Mouse (Mus musculus): Measurements from ENCODE around the gene Chka. TPM values are rescaled to one million over a fixed set of nuclear protein-coding genes. Genes with fewer than 3 reads are reported as not detected.

Gene Chka
- total and polyA plus RNA-seq, 3 experiments = 9.5 to 12.5 (median 10.7) TPM

DNA sequence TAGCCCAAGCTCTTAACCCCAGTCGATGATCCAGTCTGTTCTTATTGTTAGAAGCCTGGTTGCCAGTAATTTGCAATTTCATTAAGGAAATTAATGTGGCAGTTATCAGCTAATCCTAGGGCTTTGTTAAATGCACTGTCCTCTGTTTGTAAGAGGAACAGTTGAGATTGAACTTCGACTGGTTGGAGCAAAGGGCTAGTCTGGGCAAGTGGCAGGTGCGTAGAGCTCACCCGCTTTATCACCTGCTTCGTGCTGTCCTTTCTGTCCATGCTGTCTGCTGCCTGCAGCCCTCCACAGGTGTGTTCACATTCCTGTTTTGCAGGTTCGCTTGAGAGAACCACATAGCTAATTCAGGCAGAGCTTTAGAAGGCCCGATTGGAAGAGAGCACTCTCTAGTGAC lies 23.5 kb downstream of the Chka start:
- H3K36me3 ChIP-seq (ENCODE audit: control insufficient read depth, insufficient read depth, low read length) = no peaks in the 10 kb centered on the region
- no peaks in the 10 kb centered on the region for H3K4me1 ChIP-seq (ENCODE audit: control insufficient read depth, insufficient read depth, low read length)
- no peak overlapping the region for H3K27ac ChIP-seq
- H3K27me3 ChIP-seq (ENCODE audit: control insufficient read depth, insufficient read depth, low read length) = no peaks in the 10 kb centered on the region
- H3K9ac ChIP-seq (ENCODE audit: low read depth, low read length) = no peak overlapping the region
- no peak overlapping the region for H3K4me3 ChIP-seq
- intact Hi-C loops (cut with DNase I) = no loop called here
- WGBS = 87% methylated on average over 7 of the region's 7 CpGs
- no peaks in the 10 kb centered on the region for H3K79me2 ChIP-seq (replicated peaks; ENCODE audit: control insufficient read depth, insufficient read depth, low read length)
- TF ChIP-seq EP300 (IDR thresholded peaks at IDR 0.05; ENCODE audit: insufficient read depth, low read depth, low read length) = no peak
- no peak for DNase-seq

- no peaks in the 10 kb centered on the region for H3K36me3 ChIP-seq (ENCODE audit: control insufficient read depth, insufficient read depth, low read length)
- H3K4me3 ChIP-seq = no peak overlapping the region
- no peaks in the 10 kb centered on the region for H3K79me2 ChIP-seq (replicated peaks; ENCODE audit: control insufficient read depth, insufficient read depth, low read length)
- H3K27me3 ChIP-seq (ENCODE audit: control insufficient read depth, insufficient read depth, low read length) = no peaks in the 10 kb centered on the region
- 87% methylated on average over 6 of the region's 6 CpGs for WGBS
- no peak for DNase-seq
- intact Hi-C loops (cut with DNase I) = no loop called here
- H3K27ac ChIP-seq = no peak overlapping the region
- no peaks in the 10 kb centered on the region for H3K4me1 ChIP-seq (ENCODE audit: control insufficient read depth, insufficient read depth, low read length)
- TF ChIP-seq POLR2A (IDR thresholded peaks at IDR 0.05; ENCODE audit: insufficient read depth, low read depth, low read length) = no peak
- no peak for TF ChIP-seq EP300 (IDR thresholded peaks at IDR 0.05; ENCODE audit: insufficient read depth, low read depth, low read length)
- no peak for TF ChIP-seq CTCF (IDR thresholded peaks at IDR 0.05)
- no peak overlapping the region for H3K9ac ChIP-seq (ENCODE audit: low read depth, low read length)
Observed at GRCm38 (mm10) chr19:3880054-3880848, 28.7 kb downstream of the Chka start.

GRCm38 (mm10) chr19:3882214-3882613 lies 30.6 kb downstream of the Chka start:
- 73% methylated on average over 4 of the region's 4 CpGs for WGBS
- TF ChIP-seq POLR2A (IDR thresholded peaks at IDR 0.05; ENCODE audit: insufficient read depth, low read depth, low read length) = no peak
- no peak for TF ChIP-seq CTCF (IDR thresholded peaks at IDR 0.05)
- TF ChIP-seq EP300 (IDR thresholded peaks at IDR 0.05; ENCODE audit: insufficient read depth, low read depth, low read length) = no peak
- DNase-seq = no peak
- H3K4me3 ChIP-seq = no peak overlapping the region
- no peak overlapping the region for H3K9ac ChIP-seq (ENCODE audit: low read depth, low read length)
- no peaks in the 10 kb centered on the region for H3K79me2 ChIP-seq (replicated peaks; ENCODE audit: control insufficient read depth, insufficient read depth, low read length)
- intact Hi-C loops (cut with DNase I) = no loop called here
- H3K4me1 ChIP-seq (ENCODE audit: control insufficient read depth, insufficient read depth, low read length) = no peaks in the 10 kb centered on the region
- no peaks in the 10 kb centered on the region for H3K36me3 ChIP-seq (ENCODE audit: control insufficient read depth, insufficient read depth, low read length)
- no peak overlapping the region for H3K27ac ChIP-seq
- no peaks in the 10 kb centered on the region for H3K27me3 ChIP-seq (ENCODE audit: control insufficient read depth, insufficient read depth, low read length)

DNA sequence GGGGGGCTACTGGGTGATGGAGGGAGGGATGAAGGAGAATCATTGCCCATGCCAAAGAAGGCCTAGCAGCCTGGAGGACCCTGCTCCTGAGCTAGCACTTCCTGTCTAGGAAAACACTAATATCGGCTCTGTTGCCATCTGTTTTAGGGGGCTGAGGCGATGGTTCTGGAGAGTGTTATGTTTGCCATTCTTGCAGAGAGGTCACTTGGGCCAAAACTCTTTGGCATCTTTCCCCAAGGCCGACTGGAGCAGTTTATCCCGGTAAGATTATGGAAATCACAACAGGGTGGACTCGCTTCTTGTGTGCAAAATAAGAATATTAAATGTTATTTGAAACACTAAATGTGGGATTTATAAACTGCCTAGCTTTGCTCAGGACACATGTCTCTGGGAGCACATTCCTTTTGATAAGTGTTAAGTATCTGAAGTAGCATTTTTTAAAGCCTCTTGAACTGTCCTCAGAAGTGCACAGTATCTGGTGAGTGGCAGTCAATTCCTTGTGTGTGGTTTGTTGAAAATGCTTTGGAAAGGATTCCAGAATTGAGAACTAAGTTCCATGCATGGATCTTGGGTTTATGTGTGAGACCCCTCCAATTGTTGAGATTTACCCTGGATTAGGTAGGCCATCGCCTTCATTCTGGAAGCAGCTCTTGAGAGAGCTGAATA lies 32.9 kb downstream of the Chka start:
- WGBS = 33% methylated on average over 6 of the region's 6 CpGs
- intact Hi-C loops (cut with DNase I) = no loop called here
- no peak overlapping the region for H3K9ac ChIP-seq (ENCODE audit: low read depth, low read length)
- H3K4me1 ChIP-seq (ENCODE audit: control insufficient read depth, insufficient read depth, low read length) = no peaks in the 10 kb centered on the region
- TF ChIP-seq EP300 (IDR thresholded peaks at IDR 0.05; ENCODE audit: insufficient read depth, low read depth, low read length) (no peak), CTCF (IDR thresholded peaks at IDR 0.05) (no peak), POLR2A (IDR thresholded peaks at IDR 0.05; ENCODE audit: insufficient read depth, low read depth, low read length) (no peak)
- no peaks in the 10 kb centered on the region for H3K36me3 ChIP-seq (ENCODE audit: control insufficient read depth, insufficient read depth, low read length)
- H3K79me2 ChIP-seq (replicated peaks; ENCODE audit: control insufficient read depth, insufficient read depth, low read length) = no peaks in the 10 kb centered on the region
- no peak overlapping the region for H3K27ac ChIP-seq
- no peaks in the 10 kb centered on the region for H3K27me3 ChIP-seq (ENCODE audit: control insufficient read depth, insufficient read depth, low read length)
- no peak for DNase-seq
- no peak overlapping the region for H3K4me3 ChIP-seq

GRCm38 (mm10) chr19:3889096-3889495 lies 37.5 kb downstream of the Chka start:
- TF ChIP-seq POLR2A (IDR thresholded peaks at IDR 0.05; ENCODE audit: insufficient read depth, low read depth, low read length) = no peak
- no peak for TF ChIP-seq EP300 (IDR thresholded peaks at IDR 0.05; ENCODE audit: insufficient read depth, low read depth, low read length)
- no peak for TF ChIP-seq CTCF (IDR thresholded peaks at IDR 0.05)
- H3K79me2 ChIP-seq (replicated peaks; ENCODE audit: control insufficient read depth, insufficient read depth, low read length) = no peaks in the 10 kb centered on the region
- H3K27me3 ChIP-seq (ENCODE audit: control insufficient read depth, insufficient read depth, low read length) = no peaks in the 10 kb centered on the region
- no peaks in the 10 kb centered on the region for H3K36me3 ChIP-seq (ENCODE audit: control insufficient read depth, insufficient read depth, low read length)
- WGBS = 93% methylated on average over 5 of the region's 5 CpGs
- no peak overlapping the region for H3K9ac ChIP-seq (ENCODE audit: low read depth, low read length)
- no peak overlapping the region for H3K27ac ChIP-seq
- 0 out of 2 replicates have a peak, but pooled peaks cover 1% of the 10 kb centered on the region for H3K4me1 ChIP-seq (ENCODE audit: control insufficient read depth, insufficient read depth, low read length)
- DNase-seq = no peak
- no peak overlapping the region for H3K4me3 ChIP-seq
- intact Hi-C loops (cut with DNase I) = no loop called here

DNA sequence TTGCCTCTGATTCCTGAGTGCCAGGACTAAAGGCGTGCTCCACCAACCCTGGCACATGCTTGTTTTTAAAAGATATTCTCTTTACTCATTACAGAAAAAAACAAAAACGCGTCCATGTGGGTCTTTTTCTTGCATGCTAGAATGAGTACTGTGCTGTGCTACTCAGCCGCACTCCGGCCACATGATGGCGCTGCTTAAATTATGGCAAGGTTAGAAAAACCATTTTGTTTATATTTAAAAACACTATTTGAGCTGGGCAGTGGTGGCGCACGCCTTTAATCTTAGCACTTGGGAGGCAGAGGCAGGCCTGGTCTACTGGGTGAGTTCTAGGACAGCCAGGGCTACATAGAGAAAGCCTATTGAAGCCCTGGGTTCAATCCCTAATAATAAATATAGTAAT lies 38.6 kb downstream of the Chka start:
- Histone ChIP-seq H3K27ac (no peak overlapping the region), H3K27me3 (ENCODE audit: control insufficient read depth, insufficient read depth, low read length) (no peaks in the 10 kb centered on the region), H3K36me3 (ENCODE audit: control insufficient read depth, insufficient read depth, low read length) (no peaks in the 10 kb centered on the region), H3K4me1 (ENCODE audit: control insufficient read depth, insufficient read depth, low read length) (0 out of 2 replicates have a peak, but pooled peaks cover 1% of the 10 kb centered on the region), H3K9ac (ENCODE audit: low read depth, low read length) (no peak overlapping the region), H3K4me3 (no peak overlapping the region), H3K79me2 (replicated peaks; ENCODE audit: control insufficient read depth, insufficient read depth, low read length) (no peaks in the 10 kb centered on the region)
- peak in 1 of 2 experiments; percentile 33 for DNase-seq
- intact Hi-C loops (cut with DNase I) = no loop called here
- TF ChIP-seq EP300 (IDR thresholded peaks at IDR 0.05; ENCODE audit: insufficient read depth, low read depth, low read length) (no peak), POLR2A (IDR thresholded peaks at IDR 0.05; ENCODE audit: insufficient read depth, low read depth, low read length) (no peak), CTCF (IDR thresholded peaks at IDR 0.05) (peak; percentile 55)
- 81% methylated on average over 8 of the region's 8 CpGs for WGBS
